Mouse (Mus musculus): ENCODE measurements around the gene Dclk3. TPM values are rescaled to one million over a fixed set of nuclear protein-coding genes. Genes with fewer than 3 reads are reported as not detected.

The Dclk3 gene
- total and polyA plus RNA-seq, 2 experiments, result 4.3 to 10.5 TPM

DNA sequence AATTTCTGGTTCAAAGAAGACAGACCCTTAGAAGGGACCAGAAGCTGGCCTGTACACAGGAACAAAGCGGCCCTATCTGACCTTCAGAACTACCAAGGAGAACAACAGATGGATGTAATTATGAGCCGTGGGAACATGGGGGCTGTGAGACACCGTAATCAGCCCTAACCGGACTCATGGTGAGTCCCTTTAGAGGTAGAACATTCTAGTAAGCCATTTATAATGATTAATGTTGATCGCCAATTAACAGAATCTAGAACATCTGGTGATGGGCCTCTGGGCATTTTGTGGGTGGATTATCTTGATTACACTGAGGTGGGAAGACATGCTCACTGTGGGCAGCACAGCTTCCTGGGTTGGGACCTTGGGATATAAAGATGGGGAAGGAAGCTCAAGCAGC is 54.6 kb downstream of the Dclk3 start:
- Histone ChIP-seq H3K27ac (replicated peaks; ENCODE audit: insufficient read depth, low read depth, low read length) (no peak overlapping the region), H3K36me3 (ENCODE audit: control insufficient read depth, insufficient read depth, low read length) (peaks cover 4% of the 10 kb centered on the region; the same call in 1 of the 2 replicates), H3K79me2 (ENCODE audit: control insufficient read depth, insufficient read depth, low read length) (no peaks in the 10 kb centered on the region), H3K9ac (ENCODE audit: low read depth, low read length) (no peak overlapping the region), H3K27me3 (ENCODE audit: control insufficient read depth, insufficient read depth, low read length) (no peaks in the 10 kb centered on the region), H3K4me3 (ENCODE audit: insufficient read depth, low read depth, low read length) (no peak overlapping the region), H3K4me1 (ENCODE audit: control insufficient read depth, insufficient read depth, low read length) (no peaks in the 10 kb centered on the region)
- DNase-seq (ENCODE audit: extremely low read depth, low read depth, low spot score), result no peak
- WGBS, result 90% methylated on average over 5 of the region's 5 CpGs
- TF ChIP-seq POLR2A (IDR thresholded peaks at IDR 0.05; ENCODE audit: extremely low read depth, insufficient read depth, low read length), result no peak
- no peak for TF ChIP-seq CTCF (IDR thresholded peaks at IDR 0.05; ENCODE audit: low read depth, low read length)

DNA sequence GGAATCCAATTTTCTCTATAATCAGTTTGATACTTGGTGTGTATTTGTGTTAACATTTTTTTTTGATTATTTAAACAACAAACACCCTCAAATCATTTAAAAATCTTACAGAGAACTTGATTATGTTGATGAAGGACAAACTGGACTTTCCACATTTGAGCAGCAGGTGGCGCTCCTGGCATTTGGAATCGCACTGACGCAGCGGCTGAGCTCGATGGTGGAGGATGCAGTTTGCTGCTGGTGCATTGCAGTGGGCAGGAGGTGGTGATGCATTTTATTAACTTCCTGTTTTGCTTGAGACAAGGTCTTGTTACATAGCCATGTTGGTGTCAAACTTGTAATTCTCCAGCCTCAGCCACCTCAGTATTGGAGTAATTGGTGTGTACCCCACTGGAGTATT is 56.7 kb downstream of the Dclk3 start:
- H3K27me3 ChIP-seq (ENCODE audit: control insufficient read depth, insufficient read depth, low read length), result no peaks in the 10 kb centered on the region
- no peak overlapping the region for H3K4me3 ChIP-seq (ENCODE audit: insufficient read depth, low read depth, low read length)
- H3K4me1 ChIP-seq (ENCODE audit: control insufficient read depth, insufficient read depth, low read length), result no peaks in the 10 kb centered on the region
- no peaks in the 10 kb centered on the region for H3K79me2 ChIP-seq (ENCODE audit: control insufficient read depth, insufficient read depth, low read length)
- H3K27ac ChIP-seq (replicated peaks; ENCODE audit: insufficient read depth, low read depth, low read length), result no peak overlapping the region
- no peak overlapping the region for H3K9ac ChIP-seq (ENCODE audit: low read depth, low read length)
- WGBS, result 1% methylated on average over 5 of the region's 5 CpGs
- DNase-seq (ENCODE audit: extremely low read depth, low read depth, low spot score), result peak; percentile 40
- H3K36me3 ChIP-seq (ENCODE audit: control insufficient read depth, insufficient read depth, low read length), result no peaks in the 10 kb centered on the region
- TF ChIP-seq CTCF (IDR thresholded peaks at IDR 0.05; ENCODE audit: low read depth, low read length), result peak; percentile 91
- no peak for TF ChIP-seq POLR2A (IDR thresholded peaks at IDR 0.05; ENCODE audit: extremely low read depth, insufficient read depth, low read length)

DNA sequence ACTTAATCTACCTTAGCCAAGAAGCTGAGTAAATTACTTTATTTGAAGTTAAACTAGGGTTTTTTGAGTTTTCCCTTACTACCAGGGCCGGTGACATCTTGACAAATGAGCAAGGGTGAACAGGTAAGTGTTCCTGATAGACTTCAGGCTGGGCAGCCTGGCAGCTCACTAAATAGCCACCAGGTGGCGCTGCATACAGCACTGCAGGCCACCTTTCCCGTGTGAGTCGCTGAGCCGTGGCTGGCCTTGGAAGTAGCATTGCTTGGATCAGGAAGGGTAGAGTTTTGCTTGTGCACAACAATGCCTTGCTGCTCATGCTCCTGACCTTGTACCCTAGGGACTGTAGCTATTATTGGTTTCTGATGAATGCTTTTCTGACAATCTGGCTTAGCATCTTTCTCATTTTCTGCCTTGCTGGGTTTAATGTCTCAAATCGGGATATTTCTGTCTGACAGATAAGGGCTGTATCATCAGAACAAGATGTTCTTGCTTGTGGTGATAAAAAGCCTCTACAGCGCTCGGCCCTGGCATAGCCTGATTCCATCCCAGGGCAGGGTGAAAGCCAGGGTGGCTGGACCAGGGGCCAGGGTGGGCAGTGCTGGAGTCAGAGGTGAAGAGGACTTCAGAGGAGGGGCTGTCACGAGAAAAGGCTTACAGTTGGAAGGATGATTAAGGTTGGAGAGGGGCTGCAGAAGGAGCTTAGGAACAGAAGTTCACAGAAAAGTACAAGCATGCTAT is 58.4 kb downstream of the Dclk3 start:
- Histone ChIP-seq H3K79me2 (ENCODE audit: control insufficient read depth, insufficient read depth, low read length) (no peaks in the 10 kb centered on the region), H3K4me3 (ENCODE audit: insufficient read depth, low read depth, low read length) (no peak overlapping the region), H3K9ac (ENCODE audit: low read depth, low read length) (no peak overlapping the region), H3K4me1 (ENCODE audit: control insufficient read depth, insufficient read depth, low read length) (no peaks in the 10 kb centered on the region), H3K36me3 (ENCODE audit: control insufficient read depth, insufficient read depth, low read length) (no peaks in the 10 kb centered on the region), H3K27ac (replicated peaks; ENCODE audit: insufficient read depth, low read depth, low read length) (no peak overlapping the region), H3K27me3 (ENCODE audit: control insufficient read depth, insufficient read depth, low read length) (no peaks in the 10 kb centered on the region)
- DNase-seq (ENCODE audit: extremely low read depth, low read depth, low spot score), result peak; percentile 49
- TF ChIP-seq CTCF (IDR thresholded peaks at IDR 0.05; ENCODE audit: low read depth, low read length), result peak; percentile 99
- no peak for TF ChIP-seq POLR2A (IDR thresholded peaks at IDR 0.05; ENCODE audit: extremely low read depth, insufficient read depth, low read length)
- 23% methylated on average over 9 of the region's 9 CpGs for WGBS

DNA sequence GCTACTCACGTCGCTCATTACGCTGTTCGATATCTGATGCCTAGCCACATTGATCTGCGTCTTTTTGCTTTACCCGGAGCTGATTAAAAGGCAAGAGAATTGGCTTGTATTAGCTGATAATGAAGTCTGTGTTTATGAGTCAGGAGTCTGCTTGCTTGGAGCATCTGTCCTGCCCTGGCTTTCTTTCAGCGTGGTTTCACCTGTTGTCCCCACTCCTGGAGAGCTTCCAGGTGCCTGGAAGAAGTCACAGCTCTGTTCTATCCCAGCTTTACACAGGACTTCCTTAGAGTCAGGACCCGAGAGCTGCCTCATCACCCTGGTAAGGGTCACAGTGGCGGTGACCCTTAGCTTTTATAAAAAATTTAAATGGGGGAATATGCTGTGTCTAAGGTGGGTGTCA is 61.3 kb downstream of the Dclk3 start:
- TF ChIP-seq CTCF (IDR thresholded peaks at IDR 0.05; ENCODE audit: low read depth, low read length) (no peak), POLR2A (IDR thresholded peaks at IDR 0.05; ENCODE audit: extremely low read depth, insufficient read depth, low read length) (no peak)
- Histone ChIP-seq H3K4me1 (ENCODE audit: control insufficient read depth, insufficient read depth, low read length) (no peaks in the 10 kb centered on the region), H3K9ac (ENCODE audit: low read depth, low read length) (no peak overlapping the region), H3K27me3 (ENCODE audit: control insufficient read depth, insufficient read depth, low read length) (no peaks in the 10 kb centered on the region), H3K4me3 (ENCODE audit: insufficient read depth, low read depth, low read length) (no peak overlapping the region), H3K27ac (replicated peaks; ENCODE audit: insufficient read depth, low read depth, low read length) (no peak overlapping the region), H3K79me2 (ENCODE audit: control insufficient read depth, insufficient read depth, low read length) (no peaks in the 10 kb centered on the region), H3K36me3 (ENCODE audit: control insufficient read depth, insufficient read depth, low read length) (no peaks in the 10 kb centered on the region)
- WGBS, result 82% methylated on average over 9 of the region's 9 CpGs
- no peak for DNase-seq (ENCODE audit: extremely low read depth, low read depth, low spot score)

DNA sequence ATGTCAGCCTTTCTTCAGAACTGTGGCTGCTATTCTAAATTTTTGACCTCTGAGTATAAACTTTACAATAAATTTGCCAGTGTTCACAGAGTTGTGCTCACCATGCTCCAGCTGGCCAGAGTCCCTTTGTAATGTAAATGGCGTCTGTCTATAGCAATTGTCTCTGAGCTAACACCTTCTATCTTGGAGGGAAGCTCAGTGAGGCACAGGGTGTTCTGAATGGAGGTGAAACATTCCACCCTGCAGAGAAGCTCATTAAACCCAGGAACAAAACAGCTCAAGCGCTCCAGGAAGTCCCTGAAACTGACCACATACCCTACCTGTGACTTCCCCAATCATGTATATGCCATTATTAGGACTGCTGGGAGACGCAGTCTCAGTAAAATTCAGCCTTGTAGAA is 67.2 kb downstream of the Dclk3 start:
- no peak for DNase-seq (ENCODE audit: extremely low read depth, low read depth, low spot score)
- Histone ChIP-seq H3K27me3 (ENCODE audit: control insufficient read depth, insufficient read depth, low read length) (no peaks in the 10 kb centered on the region), H3K4me1 (ENCODE audit: control insufficient read depth, insufficient read depth, low read length) (peaks cover 2% of the 10 kb centered on the region; the same call in 1 of the 2 replicates), H3K27ac (replicated peaks; ENCODE audit: insufficient read depth, low read depth, low read length) (no peak overlapping the region), H3K79me2 (ENCODE audit: control insufficient read depth, insufficient read depth, low read length) (no peaks in the 10 kb centered on the region), H3K9ac (ENCODE audit: low read depth, low read length) (no peak overlapping the region), H3K36me3 (ENCODE audit: control insufficient read depth, insufficient read depth, low read length) (no peaks in the 10 kb centered on the region), H3K4me3 (ENCODE audit: insufficient read depth, low read depth, low read length) (no peak overlapping the region)
- WGBS, result 72% methylated on average over 3 of the region's 3 CpGs
- no peak for TF ChIP-seq POLR2A (IDR thresholded peaks at IDR 0.05; ENCODE audit: extremely low read depth, insufficient read depth, low read length)
- no peak for TF ChIP-seq CTCF (IDR thresholded peaks at IDR 0.05; ENCODE audit: low read depth, low read length)

Data from liver, adult 2 months (tissue).